ENCODE assay signal across 17 mouse cellular contexts in genomic region chr7:112561504-112561903, GRCm38 (mm10).
DNase-seq lines count a peak whose midpoint lies in the region.
"Had no signal": no experiment of that assay in that cellular context is flagged by ENCODE, and none has a peak within 500 bp of the region (broad histone marks: within the 10 kb centered on the region; RNA-seq: fewer than 3 reads in every experiment).

No protein-coding gene starts in this region.

- peak; percentile 24 to 48 for DNase-seq in adrenal gland, adult (ENCODE audit: inconsistent age in 2 of 2, low spot score in 1 of 2)
- no peak for DNase-seq in adrenal gland, adult 8-10 months
- DNase-seq in heart, adult 11 months, result peak; percentile 98
- DNase-seq in heart, postnatal 25 days (ENCODE audit: low spot score), result no peak
- peak; percentile 72 to 79 for DNase-seq in heart, adult 9 months (ENCODE audit: low spot score in 2 of 2)
- DNase-seq in heart, postnatal 36 days, result peak; percentile 28 to 43
- DNase-seq in adipocyte (ENCODE audit: low spot score), result no peak
- DNase-seq: adrenal gland, postnatal 25 days; cerebellum, postnatal 14 days; embryo, embryonic 11 days; gastrocnemius, postnatal 25 days; kidney, adult 18-20 months; kidney, postnatal 36 days; lung, embryonic 14.5 days; lung, postnatal 14 days; right cerebral cortex, postnatal 14 days; thymus, postnatal 14 days had no signal

- intact Hi-C loops in heart, postnatal 25 days (cut with DNase I), result loop anchor here (2.0 kb wide), 1 partner anchor 91 kb away; no protein-coding TSS in a partner anchor
- intact Hi-C loops in heart, postnatal 36 days (cut with DNase I), result loop anchor here (2.0 to 5.0 kb wide), 3 partner anchors 93 to 311 kb away; no protein-coding TSS in a partner anchor

Comparison
In these comparisons a context has a peak if more than half of its experiments do, and no peak if none do; other contexts are left out.
1. DNase-seq: peak in adrenal gland, adult (2 of 2), heart, adult 11 months (single experiment), heart, adult 9 months (2 of 2) and heart, postnatal 36 days (2 of 2); none in adrenal gland, adult 8-10 months (single experiment), heart, postnatal 25 days (single experiment) and adipocyte (single experiment).